Mouse (Mus musculus) embryonic fibroblast, embryonic 13.5 days (primary cell): ENCODE results near the gene Nod1. TPM values are rescaled to one million over a fixed set of nuclear protein-coding genes. Genes with fewer than 3 reads are reported as not detected.

ENCODE experiments used
- H3K27ac ChIP-seq: 2 replicates; pipeline ENCODE4 v1.5.1; 2012; ENCODE audit warnings: low read length, control low read depth, inconsistent platforms; ENCODE audit not compliant: insufficient read depth
- H3K4me1 ChIP-seq: 2 replicates; pipeline ENCODE4 v1.6.1; 2011; ENCODE audit warnings: low read length; ENCODE audit not compliant: control insufficient read depth, insufficient read depth
- H3K4me3 ChIP-seq: 2 replicates; pipeline ENCODE4 v1.5.1; 2011; ENCODE audit warnings: mild to moderate bottlenecking, control low read depth, low read length; ENCODE audit not compliant: insufficient read depth
- CTCF ChIP-seq: IDR thresholded peaks from 2 replicates; pipeline ENCODE4 v1.5.1; 2011; ENCODE audit warnings: mild to moderate bottlenecking, control low read depth, low read length, moderate library complexity, borderline replicate concordance; ENCODE audit not compliant: insufficient read depth
- POLR2A ChIP-seq: IDR thresholded peaks from 2 replicates; pipeline ENCODE4 v1.6.1; 2011; ENCODE audit warnings: low read depth, mild to moderate bottlenecking, control low read depth, low read length, moderate library complexity
- polyA plus RNA-seq: library from polyadenylated mRNA; stranded (reverse); fragments of >200 nt; gene quantifications from 2 replicates; pipeline ENCODE4 v1.2.4, GENCODE M21; 2011; ENCODE audit warnings: low read depth; ENCODE audit not compliant: missing spikeins, insufficient read length

The Nod1 gene
- polyA plus RNA-seq, 1 experiment, result 5.9 TPM

GRCm38 (mm10) chr6:54943292-54943691 lies 29.1 kb downstream of the Nod1 start:
- Histone ChIP-seq H3K27ac (no peak overlapping the region), H3K4me1 (no peaks in the 10 kb centered on the region), H3K4me3 (no peak overlapping the region)
- TF ChIP-seq POLR2A, result no peak
- no peak for TF ChIP-seq CTCF

DNA sequence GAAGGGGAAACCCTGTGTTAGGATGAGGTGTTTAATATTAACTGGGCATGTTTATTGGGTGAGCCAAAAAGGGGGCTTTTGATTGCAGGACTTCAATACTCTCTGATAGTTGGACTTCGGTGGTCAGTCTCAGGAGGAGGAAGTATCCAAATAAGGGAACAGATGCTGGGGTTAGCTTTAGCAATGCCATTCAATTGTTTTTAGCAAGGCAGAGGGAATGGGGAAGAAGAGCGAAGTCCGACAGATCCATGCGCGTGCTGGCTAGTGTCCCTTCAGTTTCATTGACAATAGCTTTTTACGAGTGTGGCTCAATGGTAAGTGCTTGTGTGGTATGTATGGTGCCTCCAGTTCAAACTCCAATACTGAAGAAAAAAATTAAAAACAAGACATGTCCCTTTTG lies 31.3 kb downstream of the Nod1 start:
- H3K27ac ChIP-seq, result no peak overlapping the region
- TF ChIP-seq CTCF, result no peak
- TF ChIP-seq POLR2A, result no peak

DNA sequence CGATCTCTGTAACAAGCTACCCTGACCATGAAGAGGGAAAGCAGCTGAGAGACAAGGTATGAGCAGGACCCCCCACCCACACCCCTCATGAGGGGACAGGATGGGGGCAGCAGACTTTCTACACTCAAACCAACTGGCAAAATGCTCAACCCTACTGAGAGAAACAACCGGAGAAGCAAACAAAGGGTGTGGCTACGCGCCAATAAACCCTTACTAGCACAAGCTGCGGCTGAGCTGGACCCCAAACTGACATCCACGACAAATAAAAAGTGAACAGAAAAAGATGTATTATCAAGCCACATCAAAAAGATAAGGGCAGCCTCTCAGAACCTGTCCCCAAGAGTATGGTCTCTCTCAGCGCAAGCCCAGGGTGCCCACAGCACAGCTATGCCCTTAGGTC lies 32.3 kb downstream of the Nod1 start:
- TF ChIP-seq CTCF (no peak), POLR2A (no peak)
- H3K4me1 ChIP-seq, result no peaks in the 10 kb centered on the region
- H3K27ac ChIP-seq, result no peak overlapping the region
- H3K4me3 ChIP-seq, result no peak overlapping the region

More for the DNA sequence above, 31.3 kb downstream of the Nod1 start:
- Histone ChIP-seq H3K4me3 (no peak overlapping the region), H3K4me1 (no peaks in the 10 kb centered on the region)

DNA sequence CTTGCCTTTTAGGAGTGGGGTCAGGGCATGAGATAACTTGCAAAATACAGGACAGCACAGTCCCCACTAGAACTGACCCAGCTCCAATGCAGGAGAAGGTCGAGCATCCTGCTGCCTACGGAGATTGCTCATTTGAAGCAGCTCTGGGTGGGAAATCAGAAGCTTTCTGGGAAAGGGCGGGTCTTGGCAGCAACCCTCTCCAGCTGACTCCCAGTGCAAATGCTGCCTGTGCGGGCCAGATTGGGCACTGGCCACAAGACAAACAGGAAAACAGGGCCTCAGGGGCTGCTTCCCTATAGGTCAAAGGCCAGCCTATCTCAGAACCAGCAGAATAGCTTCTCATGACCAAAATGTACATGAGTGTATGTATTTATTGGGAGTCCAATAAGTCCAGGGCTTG lies 32.8 kb downstream of the Nod1 start:
- Histone ChIP-seq H3K4me3 (no peak overlapping the region), H3K4me1 (no peaks in the 10 kb centered on the region), H3K27ac (no peak overlapping the region)
- TF ChIP-seq POLR2A (no peak), CTCF (no peak)

DNA sequence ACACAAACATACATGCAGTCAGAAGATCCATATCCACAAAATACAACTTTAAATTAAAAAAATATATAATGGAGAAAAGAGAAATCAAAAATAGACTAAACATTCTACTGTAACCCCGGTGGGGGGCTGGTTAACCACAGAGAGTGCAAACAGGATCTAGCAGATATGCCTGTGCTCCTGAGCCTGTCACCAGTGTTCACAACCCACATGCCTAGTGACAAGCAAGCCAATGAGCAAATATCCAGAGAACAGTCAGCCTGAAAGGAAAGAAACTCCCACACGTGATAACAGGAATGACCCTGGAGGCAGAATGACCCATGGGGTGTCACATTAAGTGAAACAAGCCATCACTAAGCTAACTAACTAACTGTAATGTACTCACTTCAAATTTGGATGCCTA lies 35.9 kb downstream of the Nod1 start:
- H3K4me3 ChIP-seq, result no peak overlapping the region
- TF ChIP-seq CTCF, result no peak
- no peak for TF ChIP-seq POLR2A
- H3K4me1 ChIP-seq, result no peaks in the 10 kb centered on the region
- no peak overlapping the region for H3K27ac ChIP-seq

DNA sequence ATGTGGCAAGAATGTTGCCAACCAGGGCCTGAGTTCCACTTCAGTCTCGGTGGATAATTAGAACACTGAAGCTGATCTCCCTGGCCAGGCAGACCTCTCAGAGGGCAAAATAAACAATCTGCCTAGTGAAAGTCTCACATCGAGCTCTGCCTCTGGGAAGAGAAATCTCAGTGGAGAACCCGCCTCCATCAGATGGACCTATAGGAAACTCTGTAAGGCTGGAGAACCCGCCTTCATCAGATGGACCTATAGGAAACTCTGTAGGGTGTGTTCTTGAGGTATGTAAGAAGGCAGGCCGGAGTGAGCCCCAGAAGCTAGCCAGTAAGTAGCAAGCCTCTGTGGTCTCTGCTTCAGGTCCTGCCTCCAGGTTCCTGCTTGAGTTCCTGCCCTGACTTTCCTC lies 37.5 kb downstream of the Nod1 start:
- no peak overlapping the region for H3K4me3 ChIP-seq
- H3K4me1 ChIP-seq, result no peaks in the 10 kb centered on the region
- TF ChIP-seq CTCF (no peak), POLR2A (no peak)
- no peak overlapping the region for H3K27ac ChIP-seq

- TF ChIP-seq CTCF (no peak), POLR2A (no peak)
Measured at GRCm38 (mm10) chr6:54934313-54934712, 38.1 kb downstream of the Nod1 start.

GRCm38 (mm10) chr6:54933866-54934265 lies 38.5 kb downstream of the Nod1 start:
- Histone ChIP-seq H3K4me3 (no peak overlapping the region), H3K27ac (no peak overlapping the region), H3K4me1 (no peaks in the 10 kb centered on the region)
- TF ChIP-seq POLR2A (no peak), CTCF (no peak)

More at GRCm38 (mm10) chr6:54934313-54934712, 38.1 kb downstream of the Nod1 start:
- H3K4me3 ChIP-seq, result no peak overlapping the region
- no peak overlapping the region for H3K27ac ChIP-seq
- no peaks in the 10 kb centered on the region for H3K4me1 ChIP-seq

- Histone ChIP-seq H3K27ac (no peak overlapping the region), H3K4me1 (no peaks in the 10 kb centered on the region), H3K4me3 (no peak overlapping the region)
- TF ChIP-seq POLR2A (no peak), CTCF (no peak)
Measured at GRCm38 (mm10) chr6:54933216-54933615, 39.2 kb downstream of the Nod1 start.

DNA sequence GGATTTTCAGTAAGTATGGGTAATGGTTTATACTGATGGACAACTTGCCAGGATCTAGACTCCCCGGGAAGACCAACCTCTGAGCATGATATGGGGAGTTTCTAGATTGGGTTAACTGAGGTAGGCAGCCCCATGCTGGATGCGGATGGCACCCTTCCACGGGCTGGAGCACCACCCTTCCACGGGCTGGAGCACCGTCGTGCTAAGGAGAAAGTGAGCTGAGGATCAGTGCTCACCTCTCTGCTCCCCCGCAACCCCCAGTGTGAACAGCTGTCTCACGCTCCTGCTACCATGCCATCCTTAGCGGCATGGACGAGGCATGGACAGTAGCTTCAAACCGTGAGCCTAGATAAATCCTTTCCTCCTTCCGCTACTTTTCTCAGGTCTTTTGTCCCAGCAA lies 39.9 kb downstream of the Nod1 start:
- H3K4me1 ChIP-seq, result no peaks in the 10 kb centered on the region
- H3K27ac ChIP-seq, result no peak overlapping the region
- no peak for TF ChIP-seq POLR2A
- no peak for TF ChIP-seq CTCF
- no peak overlapping the region for H3K4me3 ChIP-seq

- Histone ChIP-seq H3K27ac (no peak overlapping the region), H3K4me3 (no peak overlapping the region), H3K4me1 (no peaks in the 10 kb centered on the region)
- TF ChIP-seq POLR2A, result no peak
- no peak for TF ChIP-seq CTCF
Measured at GRCm38 (mm10) chr6:54931641-54932040, 40.8 kb downstream of the Nod1 start.
